Mouse (Mus musculus) MEL (cell line): ENCODE measurements around the gene Scfd2. TPM values are rescaled to one million over a fixed set of nuclear protein-coding genes. Genes with fewer than 3 reads are reported as not detected.

Experiments used
- DNase-seq: peaks from one replicate; pipeline ENCODE4 v3.0.0; 2011; ENCODE audit warnings: low read depth, low spot score
- H3K27ac ChIP-seq: 2 replicates; pipeline ENCODE4 v1.5.1; 2012; ENCODE audit warnings: low read depth, mild to moderate bottlenecking, control low read depth, low read length, moderate library complexity; ENCODE audit not compliant: control insufficient read depth
- H3K27me3 ChIP-seq, 2 experiments: fragments of 150-350 bp in 1 of 2; sonication (generic) in 1 of 2; 2 replicates each; pipeline ENCODE4 v1.6.1; 2012; ENCODE audit warnings: low read length in 2 of 2, mild to moderate bottlenecking in 2 of 2, improper control_type of control experiment in 1 of 2, moderate library complexity in 1 of 2; ENCODE audit not compliant: insufficient read depth in 2 of 2, control insufficient read depth in 1 of 2
- H3K36me3 ChIP-seq, 2 experiments: 2 replicates each; pipeline ENCODE4 v1.6.1; 2012 to 2014; ENCODE audit warnings: low read length in 2 of 2, improper control_type of control experiment in 1 of 2, inconsistent platforms in 1 of 2, mild to moderate bottlenecking in 1 of 2; ENCODE audit not compliant: insufficient read depth in 2 of 2, control insufficient read depth in 1 of 2
- H3K4me1 ChIP-seq, 2 experiments: fragments of 150-350 bp in 1 of 2; sonication (generic) in 1 of 2; 2 replicates each; pipeline ENCODE4 v1.6.1; 2012; ENCODE audit warnings: low read length in 2 of 2, improper control_type of control experiment in 1 of 2, mild to moderate bottlenecking in 1 of 2; ENCODE audit not compliant: insufficient read depth in 2 of 2, control insufficient read depth in 1 of 2
- H3K4me3 ChIP-seq, 2 experiments: fragments of 150-350 bp in 1 of 2; sonication (generic) in 1 of 2; 2 replicates each; pipeline ENCODE4 v1.5.1; 2012; ENCODE audit warnings: low read depth in 2 of 2, low read length in 2 of 2, mild to moderate bottlenecking in 2 of 2, moderate library complexity in 2 of 2, control low read depth in 1 of 2, improper control_type of control experiment in 1 of 2; ENCODE audit not compliant: control insufficient read depth in 1 of 2, insufficient read depth in 1 of 2
- H3K79me2 ChIP-seq: 2 replicates; pipeline ENCODE4 v1.6.1; 2012; ENCODE audit warnings: mild to moderate bottlenecking, low read length, moderate library complexity; ENCODE audit not compliant: control insufficient read depth, poor library complexity, insufficient read depth
- H3K9ac ChIP-seq: 2 replicates; pipeline ENCODE4 v1.6.1; 2012; ENCODE audit warnings: low read depth, mild to moderate bottlenecking, control low read depth, low read length, moderate library complexity; ENCODE audit not compliant: control insufficient read depth, poor library complexity, severe bottlenecking
- H3K9me3 ChIP-seq: fragments of 150-350 bp; sonication (generic); replicated peaks from 2 replicates; pipeline ENCODE4 v1.6.1; 2012; ENCODE audit warnings: mild to moderate bottlenecking, low read length, improper control_type of control experiment, moderate library complexity; ENCODE audit not compliant: insufficient read depth
- CTCF ChIP-seq, 3 experiments: IDR thresholded peaks in 2 of 3; conservative IDR thresholded peaks in 1 of 3; 2 replicates each; pipeline ENCODE4 v1.5.1; 2011 to 2012; ENCODE audit warnings: low read length in 3 of 3, low read depth in 2 of 3, mild to moderate bottlenecking in 2 of 3, improper control_type of control experiment in 1 of 3, inconsistent platforms in 1 of 3, mixed read lengths in 1 of 3, moderate library complexity in 1 of 3; ENCODE audit not compliant: control insufficient read depth in 1 of 3, insufficient read depth in 1 of 3, poor library complexity in 1 of 3, severe bottlenecking in 1 of 3
- ELF1 ChIP-seq: IDR thresholded peaks from 2 replicates; pipeline ENCODE4 v1.6.1; 2014; ENCODE audit warnings: low read depth, mild to moderate bottlenecking, inconsistent platforms, low read length, improper control_type of control experiment, moderate library complexity
- GABPA ChIP-seq: IDR thresholded peaks from 2 replicates; pipeline ENCODE4 v1.6.1; 2012; ENCODE audit warnings: low read depth, mild to moderate bottlenecking, inconsistent platforms, low read length, improper control_type of control experiment, moderate library complexity
- GATA1 ChIP-seq: IDR thresholded peaks from 2 replicates; pipeline ENCODE4 v1.6.1; 2011; ENCODE audit warnings: low read depth, low read length, improper control_type of control experiment
- HCFC1 ChIP-seq: IDR thresholded peaks from 2 replicates; pipeline ENCODE4 v1.6.1; 2012; ENCODE audit warnings: low read depth, mild to moderate bottlenecking, inconsistent platforms, low read length, improper control_type of control experiment, moderate library complexity
- MAZ ChIP-seq: IDR thresholded peaks from 2 replicates; pipeline ENCODE4 v1.6.1; 2012; ENCODE audit warnings: low read depth, mild to moderate bottlenecking, inconsistent platforms, low read length, improper control_type of control experiment
- MXI1 ChIP-seq: IDR thresholded peaks from 2 replicates; pipeline ENCODE4 v1.6.1; 2011; ENCODE audit warnings: mild to moderate bottlenecking, low read depth, low read length, improper control_type of control experiment
- RAD21 ChIP-seq: IDR thresholded peaks from 2 replicates; pipeline ENCODE4 v1.6.1; 2011; ENCODE audit warnings: mild to moderate bottlenecking, low read depth, low read length, improper control_type of control experiment
- SMC3 ChIP-seq: IDR thresholded peaks from 2 replicates; pipeline ENCODE4 v1.6.1; 2011; ENCODE audit warnings: low read depth, low read length, improper control_type of control experiment
- TAL1 ChIP-seq: IDR thresholded peaks from 2 replicates; pipeline ENCODE4 v1.6.1; 2012; ENCODE audit warnings: mild to moderate bottlenecking, inconsistent platforms, low read length, moderate library complexity, mixed read lengths
- USF2 ChIP-seq, 2 experiments: IDR thresholded peaks; 2 replicates each; pipeline ENCODE4 v1.6.1; 2011 to 2012; ENCODE audit warnings: improper control_type of control experiment in 2 of 2, low read length in 2 of 2, borderline replicate concordance in 1 of 2, inconsistent platforms in 1 of 2, low read depth in 1 of 2, mild to moderate bottlenecking in 1 of 2; ENCODE audit not compliant: insufficient read depth in 1 of 2
- ZNF384 ChIP-seq: IDR thresholded peaks from 2 replicates; pipeline ENCODE4 v1.6.1; 2012; ENCODE audit warnings: low read depth, mild to moderate bottlenecking, inconsistent platforms, low read length, improper control_type of control experiment
- polyA plus RNA-seq, 2 experiments: library from polyadenylated mRNA; stranded (reverse) in 1 of 2; unstranded in 1 of 2; fragments of >175 nt in 1 of 2; fragments of >200 nt in 1 of 2; gene quantifications; 2 replicates each; pipeline versions ENCODE4 v1.2.1 to v1.2.4; 2012; ENCODE audit warnings: low replicate concordance in 2 of 2, low read depth in 1 of 2; ENCODE audit not compliant: insufficient read length in 2 of 2, insufficient read depth in 1 of 2, missing spikeins in 1 of 2
- total RNA-seq: library from RNA; depleted of rRNA; stranded (reverse); fragments of 300-350 nt; gene quantifications from 2 replicates; pipeline ENCODE4 v1.2.3, GENCODE M21; 2012

Scfd2 gene
- total and polyA plus RNA-seq, 3 experiments, result 18.8 to 20.3 TPM; not detected in 1

GRCm38 (mm10) chr5:74286301-74286700 lies 245.3 kb downstream of the Scfd2 start:
- no peaks in the 10 kb centered on the region for H3K27me3 ChIP-seq
- no peak for DNase-seq
- TF ChIP-seq SMC3, result no peak
- no peaks in the 10 kb centered on the region for H3K9me3 ChIP-seq
- H3K36me3 ChIP-seq, result peaks cover 0 to 5% of the 10 kb centered on the region in 2 experiments; a peak in 2 of 4 replicates
- H3K27ac ChIP-seq, result no peak overlapping the region
- H3K4me1 ChIP-seq, result peaks cover 6 to 8% of the 10 kb centered on the region in 2 experiments; a peak in 3 of 4 replicates
- H3K9ac ChIP-seq, result no peak overlapping the region
- H3K79me2 ChIP-seq, result no peaks in the 10 kb centered on the region
- H3K4me3 ChIP-seq, result no peak overlapping the region

GRCm38 (mm10) chr5:74285764-74286163 lies 245.8 kb downstream of the Scfd2 start:
- peaks cover 6 to 8% of the 10 kb centered on the region in 2 experiments; a peak in 3 of 4 replicates for H3K4me1 ChIP-seq
- TF ChIP-seq RAD21 (no peak), GABPA (no peak)

GRCm38 (mm10) chr5:74285289-74285688 lies 246.3 kb downstream of the Scfd2 start:
- Histone ChIP-seq H3K27me3 (no peaks in the 10 kb centered on the region), H3K36me3 (peaks cover 0 to 5% of the 10 kb centered on the region in 2 experiments; a peak in 2 of 4 replicates), H3K79me2 (no peaks in the 10 kb centered on the region), H3K4me1 (peaks cover 6 to 8% of the 10 kb centered on the region in 2 experiments; a peak in 3 of 4 replicates), H3K27ac (no peak overlapping the region; the same call in 1 of the 2 replicates), H3K9ac (no peak overlapping the region), H3K9me3 (no peaks in the 10 kb centered on the region), H3K4me3 (no peak overlapping the region)
- DNase-seq, result peak; percentile 64
- TF ChIP-seq MAZ, result no peak
- TF ChIP-seq HCFC1, result no peak
- no peak for TF ChIP-seq RAD21
- no peak for TF ChIP-seq ZNF384
- no peak for TF ChIP-seq USF2 (IDR thresholded peaks at IDR 0.05; ENCODE audit: borderline replicate concordance in 1 of 2, insufficient read depth in 1 of 2, low read depth in 1 of 2, low read length in 2 of 2)
- no peak for TF ChIP-seq MXI1
- TF ChIP-seq CTCF (IDR thresholded peaks at IDR 0.05 in 2 of 3, conservative IDR thresholded peaks at IDR 0.05 in 1 of 3; ENCODE audit: control insufficient read depth in 1 of 3, insufficient read depth in 1 of 3, low read depth in 2 of 3, low read length in 3 of 3, poor library complexity in 1 of 3, severe bottlenecking in 1 of 3), result no peak
- no peak for TF ChIP-seq TAL1
- no peak for TF ChIP-seq ELF1
- TF ChIP-seq GATA1, result no peak

More at GRCm38 (mm10) chr5:74285764-74286163, 245.8 kb downstream of the Scfd2 start:
- Histone ChIP-seq H3K9ac (no peak overlapping the region), H3K9me3 (no peaks in the 10 kb centered on the region), H3K79me2 (no peaks in the 10 kb centered on the region), H3K36me3 (peaks cover 0 to 5% of the 10 kb centered on the region in 2 experiments; a peak in 2 of 4 replicates), H3K27ac (no peak overlapping the region), H3K27me3 (no peaks in the 10 kb centered on the region), H3K4me3 (no peak overlapping the region)
- DNase-seq, result no peak
